Mouse (Mus musculus) liver, embryonic 14.5 days (tissue): Measurements from ENCODE around the gene Caly. TPM values are rescaled to one million over a fixed set of nuclear protein-coding genes. Genes with fewer than 3 reads are reported as not detected.

ENCODE experiments used
- ATAC-seq: fragments of 200-750 bp; cut with Nextera tagmentation; 2 replicates; pipeline ENCODE4 v1.8.0; 2017; ENCODE audit warnings: moderate number of reproducible peaks, mild to moderate bottlenecking, moderate library complexity; ENCODE audit not compliant: insufficient read depth
- DNase-seq, 3 experiments: peaks; one replicate each; pipeline ENCODE4 v3.0.0-alpha.2; 2012 to 2013; ENCODE audit warnings: low read depth in 3 of 3, low spot score in 3 of 3
- H3K27ac ChIP-seq: fragments of 300-500 bp; sonication (generic); 2 replicates; pipeline ENCODE4 v1.5.1; 2014; ENCODE audit warnings: moderate library complexity, mild to moderate bottlenecking, control low read depth, inconsistent platforms
- H3K27me3 ChIP-seq: fragments of 300-500 bp; sonication (generic); 2 replicates; pipeline ENCODE4 v1.6.1; 2014; ENCODE audit warnings: mild to moderate bottlenecking, low read length, moderate library complexity; ENCODE audit not compliant: control insufficient read depth, insufficient read depth
- H3K36me3 ChIP-seq: fragments of 300-500 bp; sonication (generic); replicated peaks from 2 replicates; pipeline ENCODE4 v1.6.1; 2014; ENCODE audit warnings: low read depth; ENCODE audit not compliant: control insufficient read depth, insufficient read depth
- H3K4me1 ChIP-seq, 2 experiments: fragments of 200-500 bp in 1 of 2; fragments of 300-500 bp in 1 of 2; sonication (generic) in 1 of 2; replicated peaks; 2 replicates each; pipeline ENCODE4 v1.6.1; 2012 to 2014; ENCODE audit warnings: antibody characterized with exemption in 1 of 2, inconsistent platforms in 1 of 2, low read length in 1 of 2; ENCODE audit not compliant: control insufficient read depth in 2 of 2, insufficient read depth in 2 of 2
- H3K4me2 ChIP-seq: fragments of 300-500 bp; sonication (generic); 2 replicates; pipeline ENCODE4 v1.6.1; 2014; ENCODE audit warnings: low read depth, mild to moderate bottlenecking, control low read depth, moderate library complexity
- H3K4me3 ChIP-seq, 2 experiments: fragments of 200-500 bp in 1 of 2; fragments of 300-500 bp in 1 of 2; sonication (generic) in 1 of 2; 2 replicates each; pipeline ENCODE4 v1.5.1; 2012 to 2014; ENCODE audit warnings: low read depth in 2 of 2, low read length in 2 of 2, mild to moderate bottlenecking in 2 of 2, control low read depth in 1 of 2, inconsistent platforms in 1 of 2, moderate library complexity in 1 of 2; ENCODE audit not compliant: insufficient read depth in 1 of 2
- H3K9ac ChIP-seq: fragments of 300-500 bp; sonication (generic); replicated peaks from 2 replicates; pipeline ENCODE4 v1.6.1; 2014; ENCODE audit warnings: mild to moderate bottlenecking, control low read depth, moderate library complexity
- H3K9me3 ChIP-seq: fragments of 300-500 bp; sonication (generic); 2 replicates; pipeline ENCODE4 v1.6.1; 2016; ENCODE audit warnings: low read length, mixed read lengths; ENCODE audit not compliant: control insufficient read depth
- CTCF ChIP-seq: IDR thresholded peaks from 2 replicates; pipeline ENCODE4 v1.5.1; 2016; ENCODE audit warnings: antibody characterized with exemption, low read depth, control low read depth
- EP300 ChIP-seq: IDR thresholded peaks from 2 replicates; pipeline ENCODE4 v1.6.1; 2016; ENCODE audit warnings: antibody characterized with exemption, low read depth
- WGBS: fragments of 180-500 bp; shearing (Covaris S2); extraction: QIAGEN DNeasy Blood & Tissue Kit; methylation state at CpG from one replicate; pipeline ENCODE4 v1.1.7; 2014; ENCODE audit not compliant: insufficient replicate concordance; 5-methylcytosine and 5-hydroxymethylcytosine counted together
- polyA plus RNA-seq, 2 experiments: library from polyadenylated mRNA; depleted of rRNA in 1 of 2; stranded (reverse) in 1 of 2; unstranded in 1 of 2; fragments of >200 nt; fragmentation: Nextera tagmentation in 1 of 2; extraction: Ambion mirVana in 1 of 2; gene quantifications; 2 replicates each; pipeline versions ENCODE4 v1.2.1 to v1.2.3; 2012 to 2014

The Caly gene
- polyA plus RNA-seq, 2 experiments: not detected

- no peaks in the 10 kb centered on the region for H3K36me3 ChIP-seq
- 52% methylated on average over 4 of the region's 4 CpGs for WGBS
- DNase-seq (no peak), ATAC-seq (no peak)
- no peak overlapping the region for H3K9ac ChIP-seq
- no peak overlapping the region for H3K4me2 ChIP-seq
- no peak overlapping the region for H3K27ac ChIP-seq
- peaks cover 65% of the 10 kb centered on the region for H3K27me3 ChIP-seq
- H3K4me3 ChIP-seq: no peak overlapping the region
- no peaks in the 10 kb centered on the region for H3K9me3 ChIP-seq
- TF ChIP-seq EP300: no peak
- no peak for TF ChIP-seq CTCF
- H3K4me1 ChIP-seq: no peaks in the 10 kb centered on the region
Measured at GRCm38 (mm10) chr7:140054124-140054523, 28.2 kb downstream of the Caly start.

DNA sequence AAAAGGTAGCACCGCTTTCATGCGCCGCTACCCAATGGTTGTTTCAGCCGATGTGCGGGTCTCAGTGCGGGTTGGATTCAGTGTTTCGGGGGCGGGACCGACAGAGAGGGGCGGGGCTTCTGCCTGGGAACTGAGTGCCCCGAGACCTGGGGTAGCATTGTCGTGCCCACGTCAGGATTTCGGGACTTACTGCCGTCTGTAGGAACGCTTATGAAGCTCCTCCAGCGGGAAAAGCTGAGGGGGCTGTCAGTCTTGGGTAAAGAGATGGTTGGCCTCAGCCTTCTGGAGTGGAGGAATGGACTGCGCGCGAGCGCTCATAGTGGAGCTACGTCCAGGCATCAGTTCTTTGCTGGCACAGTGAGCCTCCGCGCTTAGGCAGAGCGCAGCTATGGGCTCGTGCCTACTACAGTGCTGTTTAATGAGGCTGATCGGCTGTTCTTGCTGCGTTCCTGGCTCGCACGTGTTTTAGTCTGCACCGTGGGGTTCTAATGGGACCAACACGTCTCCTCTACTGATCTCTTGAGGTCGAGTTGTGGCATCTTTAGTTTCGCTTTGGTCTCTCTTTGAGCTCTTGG lies 33.1 kb downstream of the Caly start:
- DNase-seq (no peak), ATAC-seq (no peak)
- WGBS: 1% methylated on average over 34 of the region's 34 CpGs
- H3K9ac ChIP-seq: no peak overlapping the region
- peak overlapping the region; percentile 22 to 30 for H3K4me3 ChIP-seq
- peak overlapping the region; percentile 46 for H3K4me2 ChIP-seq
- no peaks in the 10 kb centered on the region for H3K4me1 ChIP-seq
- no peak for TF ChIP-seq EP300
- no peak for TF ChIP-seq CTCF
- no peaks in the 10 kb centered on the region for H3K9me3 ChIP-seq
- no peak overlapping the region for H3K27ac ChIP-seq
- no peaks in the 10 kb centered on the region for H3K36me3 ChIP-seq
- H3K27me3 ChIP-seq: peaks cover 79% of the 10 kb centered on the region

DNA sequence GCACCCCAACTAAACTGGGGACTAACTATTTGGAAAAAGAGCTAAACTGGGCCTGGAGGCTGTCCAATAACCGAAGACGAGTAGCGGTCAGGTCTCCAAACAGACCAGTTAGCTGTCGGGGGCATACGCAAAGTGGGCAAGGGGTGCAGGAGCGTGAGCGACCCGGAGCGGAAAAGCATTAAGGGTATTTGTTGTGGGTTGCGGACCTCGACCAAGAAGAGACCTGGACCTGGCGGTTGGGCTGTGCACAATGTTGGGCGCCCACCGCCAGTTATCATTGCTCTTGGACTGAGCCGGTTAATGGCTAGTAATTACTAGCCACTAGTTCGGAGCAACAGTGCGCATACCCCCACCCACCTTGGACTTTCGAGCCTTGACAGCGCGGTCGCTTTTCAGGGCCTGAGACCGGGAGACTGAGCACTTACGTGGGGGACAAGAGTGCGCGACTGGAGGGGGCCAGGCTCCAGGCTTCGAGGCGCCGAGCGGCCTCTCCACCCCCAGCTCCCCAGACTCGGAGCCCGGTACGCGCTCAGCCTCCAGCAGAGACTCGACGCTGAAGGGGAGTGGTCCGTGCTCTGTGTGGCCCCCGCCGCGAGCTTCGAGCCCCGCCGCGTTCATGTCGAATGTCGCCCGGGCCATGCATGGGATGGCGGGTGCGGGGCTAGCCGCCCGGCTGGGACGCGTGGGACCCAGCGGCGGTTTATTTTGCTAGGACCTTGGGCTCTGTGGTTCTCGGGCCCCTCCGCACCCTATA lies 33.8 kb downstream of the Caly start, which contains the start of gene Msx3:
Gene Msx3 (minus strand): TSS at position 729 of the 754 bp plus-strand sequence.
- peak within 1 kb of the TSS; percentile 46 for H3K4me2 ChIP-seq
- TF ChIP-seq CTCF: no peak
- no peak for TF ChIP-seq EP300
- no peak for ATAC-seq
- H3K4me3 ChIP-seq: peak within 1 kb of the TSS; percentile 22 to 30
- no peaks in the 10 kb centered on the region for H3K4me1 ChIP-seq
- no peaks in the 10 kb centered on the region for H3K36me3 ChIP-seq
- DNase-seq: no peak
- no peak within 1 kb of the TSS for H3K9ac ChIP-seq
- peaks cover 79% of the 10 kb centered on the region for H3K27me3 ChIP-seq
- no peaks in the 10 kb centered on the region for H3K9me3 ChIP-seq
- H3K27ac ChIP-seq: no peak within 1 kb of the TSS
- 2% methylated on average over 56 of the region's 56 CpGs for WGBS

GRCm38 (mm10) chr7:140047811-140048311 lies 34.5 kb downstream of the Caly start:
- DNase-seq (no peak), ATAC-seq (no peak)
- Histone ChIP-seq H3K4me2 (peak overlapping the region; percentile 28; the same call in 1 of the 2 replicates), H3K9me3 (no peaks in the 10 kb centered on the region), H3K27me3 (peaks cover 75% of the 10 kb centered on the region), H3K4me3 (peak overlapping the region in 1 of 2 experiments; percentile 4; a peak in 1 of 4 replicates), H3K4me1 (peaks cover 0 to under 1% of the 10 kb centered on the region in 2 experiments; a peak in 3 of 4 replicates), H3K27ac (no peak overlapping the region), H3K36me3 (no peaks in the 10 kb centered on the region), H3K9ac (no peak overlapping the region)
- 2% methylated on average over 33 of the region's 33 CpGs for WGBS
- TF ChIP-seq CTCF (no peak), EP300 (no peak)

GRCm38 (mm10) chr7:140045546-140045945 lies 36.8 kb downstream of the Caly start:
- DNase-seq (no peak), ATAC-seq (no peak)
- Histone ChIP-seq H3K4me1 (peaks cover 4 to 6% of the 10 kb centered on the region in 2 experiments; a peak in 3 of 4 replicates), H3K36me3 (no peaks in the 10 kb centered on the region), H3K4me2 (no peak overlapping the region), H3K9ac (no peak overlapping the region), H3K4me3 (no peak overlapping the region), H3K27me3 (peaks cover 57% of the 10 kb centered on the region), H3K9me3 (no peaks in the 10 kb centered on the region), H3K27ac (no peak overlapping the region)
- 50% methylated on average over 4 of the region's 4 CpGs for WGBS
- TF ChIP-seq CTCF (no peak), EP300 (no peak)
